Mouse (Mus musculus): Measurements from ENCODE around the gene Atxn7l2. TPM values are rescaled to one million over a fixed set of nuclear protein-coding genes. Genes with fewer than 3 reads are reported as not detected.

Gene Atxn7l2
- polyA plus RNA-seq, 2 experiments: 23.7 to 37.0 TPM

DNA sequence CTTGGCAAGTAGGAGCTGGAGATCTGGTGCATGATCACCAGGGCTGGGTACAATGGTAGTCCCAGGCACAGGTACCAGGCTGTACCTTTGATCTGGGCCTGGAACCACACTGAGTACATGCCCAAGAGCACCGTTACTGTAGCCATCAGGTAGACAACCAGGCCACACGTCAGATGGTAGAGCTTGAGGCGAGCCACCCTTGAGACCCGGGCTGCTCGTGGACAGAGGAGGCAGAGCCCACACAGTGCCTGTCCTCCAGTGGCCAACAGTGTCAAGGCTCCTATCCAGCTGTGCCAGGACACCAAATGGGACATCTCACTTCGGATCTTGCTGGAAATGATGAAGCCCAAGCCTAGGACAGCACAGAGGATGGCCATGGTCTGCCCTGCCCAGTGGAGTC, 11.5 kb downstream of the Atxn7l2 start:
- TF ChIP-seq POLR2A (IDR thresholded peaks at IDR 0.05; ENCODE audit: borderline replicate concordance, extremely low read depth, insufficient read depth, insufficient read length): no peak
- Histone ChIP-seq H3K9ac (ENCODE audit: low read depth, low read length, severe bottlenecking) (no peak overlapping the region), H3K27me3 (ENCODE audit: control insufficient read depth, insufficient read depth, low read length) (no peaks in the 10 kb centered on the region), H3K36me3 (ENCODE audit: control insufficient read depth, insufficient read depth, low read length) (peaks cover 24% of the 10 kb centered on the region), H3K4me2 (replicated peaks; ENCODE audit: low read depth, low read length, severe bottlenecking) (no peak overlapping the region), H3K27ac (replicated peaks; ENCODE audit: low read depth, low read length) (no peak overlapping the region), H3K4me3 (replicated peaks; ENCODE audit: low read length) (no peak overlapping the region), H3K9me3 (ENCODE audit: control insufficient read depth, low read length) (no peaks in the 10 kb centered on the region), H3K4me1 (ENCODE audit: control insufficient read depth, insufficient read depth, low read length) (peaks cover 27% of the 10 kb centered on the region)
- ATAC-seq (ENCODE audit: low FRiP score, low read depth) (no peak), DNase-seq (ENCODE audit: low spot score) (no peak)
- WGBS: 94% methylated on average over 6 of the region's 6 CpGs

DNA sequence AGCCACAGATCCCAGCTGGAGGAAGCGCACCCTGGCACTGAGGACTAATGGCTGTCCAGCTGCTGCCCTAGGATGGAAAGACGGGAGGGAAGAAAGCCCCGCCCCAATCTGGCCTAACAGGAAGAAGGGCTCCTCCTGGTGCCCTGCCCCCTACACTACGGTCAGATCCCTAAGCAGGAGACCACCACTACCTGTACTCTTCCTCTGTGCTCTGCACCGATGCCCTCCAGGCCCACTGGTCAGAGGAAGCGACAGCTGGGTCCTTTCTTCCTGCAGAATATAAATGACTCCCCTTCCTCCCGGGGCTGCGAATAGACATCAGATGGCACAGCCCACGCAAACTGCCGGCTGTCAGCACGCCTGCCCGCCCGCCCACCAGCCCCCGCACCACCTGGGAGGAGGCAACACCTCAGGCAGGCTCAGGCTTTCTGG, 13.7 kb downstream of the Atxn7l2 start:
- H3K27ac ChIP-seq (replicated peaks; ENCODE audit: low read depth, low read length): no peak overlapping the region
- H3K4me3 ChIP-seq (replicated peaks; ENCODE audit: low read length): no peak overlapping the region
- H3K27me3 ChIP-seq (ENCODE audit: control insufficient read depth, insufficient read depth, low read length): no peaks in the 10 kb centered on the region
- 0 out of 2 replicates have a peak overlapping the region, but pooled peaks have one; percentile 10 for H3K4me2 ChIP-seq (replicated peaks; ENCODE audit: low read depth, low read length, severe bottlenecking)
- peak overlapping the region; percentile 22; the same call in 1 of the 2 replicates for H3K9ac ChIP-seq (ENCODE audit: low read depth, low read length, severe bottlenecking)
- DNase-seq (ENCODE audit: low spot score) (no peak), ATAC-seq (ENCODE audit: low FRiP score, low read depth) (0 out of 2 replicates have a peak, but pooled peaks have one; percentile 27)
- no peaks in the 10 kb centered on the region for H3K9me3 ChIP-seq (ENCODE audit: control insufficient read depth, low read length)
- peaks cover 4% of the 10 kb centered on the region; the same call in 1 of the 2 replicates for H3K36me3 ChIP-seq (ENCODE audit: control insufficient read depth, insufficient read depth, low read length)
- peaks cover 24% of the 10 kb centered on the region for H3K4me1 ChIP-seq (ENCODE audit: control insufficient read depth, insufficient read depth, low read length)
- no peak for TF ChIP-seq POLR2A (IDR thresholded peaks at IDR 0.05; ENCODE audit: borderline replicate concordance, extremely low read depth, insufficient read depth, insufficient read length)
- 12% methylated on average over 12 of the region's 14 CpGs for WGBS

- Histone ChIP-seq H3K9ac (ENCODE audit: low read depth, low read length, severe bottlenecking) (no peak overlapping the region), H3K4me1 (ENCODE audit: control insufficient read depth, insufficient read depth, low read length) (peaks cover 20% of the 10 kb centered on the region), H3K36me3 (ENCODE audit: control insufficient read depth, insufficient read depth, low read length) (no peaks in the 10 kb centered on the region), H3K27ac (replicated peaks; ENCODE audit: low read depth, low read length) (no peak overlapping the region), H3K9me3 (ENCODE audit: control insufficient read depth, low read length) (no peaks in the 10 kb centered on the region), H3K4me3 (replicated peaks; ENCODE audit: low read length) (no peak overlapping the region), H3K27me3 (ENCODE audit: control insufficient read depth, insufficient read depth, low read length) (no peaks in the 10 kb centered on the region), H3K4me2 (replicated peaks; ENCODE audit: low read depth, low read length, severe bottlenecking) (no peak overlapping the region)
- TF ChIP-seq POLR2A (IDR thresholded peaks at IDR 0.05; ENCODE audit: borderline replicate concordance, extremely low read depth, insufficient read depth, insufficient read length): no peak
- WGBS: 63% methylated on average over 7 of the region's 7 CpGs
- DNase-seq (ENCODE audit: low spot score) (no peak), ATAC-seq (ENCODE audit: low FRiP score, low read depth) (no peak)
These were observed 14.7 kb downstream of the Atxn7l2 start for GRCm38 (mm10) chr3:108195941-108196590.

DNA sequence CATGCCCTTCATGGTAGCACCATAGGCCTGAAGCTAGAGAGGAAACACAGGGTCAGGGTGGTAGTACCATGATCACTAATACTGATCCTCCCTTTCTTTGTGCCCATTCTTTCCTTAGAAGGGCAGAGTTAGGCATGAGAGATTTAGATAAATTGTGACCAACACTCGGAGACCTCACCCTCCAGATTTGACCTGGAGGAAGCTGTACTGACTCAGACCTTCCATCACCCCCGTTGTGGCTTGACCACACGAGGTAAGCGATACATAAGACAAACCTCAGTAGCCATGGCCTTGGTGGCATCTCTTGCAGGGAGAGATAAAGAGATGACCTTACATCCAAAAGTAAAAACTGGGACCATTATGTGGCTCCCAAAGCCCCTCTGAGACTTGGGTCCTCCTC, 15.4 kb downstream of the Atxn7l2 start:
- Histone ChIP-seq H3K9me3 (ENCODE audit: control insufficient read depth, low read length) (no peaks in the 10 kb centered on the region), H3K4me3 (replicated peaks; ENCODE audit: low read length) (no peak overlapping the region), H3K27me3 (ENCODE audit: control insufficient read depth, insufficient read depth, low read length) (no peaks in the 10 kb centered on the region), H3K27ac (replicated peaks; ENCODE audit: low read depth, low read length) (no peak overlapping the region), H3K9ac (ENCODE audit: low read depth, low read length, severe bottlenecking) (no peak overlapping the region), H3K36me3 (ENCODE audit: control insufficient read depth, insufficient read depth, low read length) (no peaks in the 10 kb centered on the region), H3K4me2 (replicated peaks; ENCODE audit: low read depth, low read length, severe bottlenecking) (no peak overlapping the region), H3K4me1 (ENCODE audit: control insufficient read depth, insufficient read depth, low read length) (peaks cover 16% of the 10 kb centered on the region)
- no peak for TF ChIP-seq POLR2A (IDR thresholded peaks at IDR 0.05; ENCODE audit: borderline replicate concordance, extremely low read depth, insufficient read depth, insufficient read length)
- ATAC-seq (ENCODE audit: low FRiP score, low read depth) (no peak), DNase-seq (ENCODE audit: low spot score) (no peak)
- WGBS: 78% methylated on average over 4 of the region's 4 CpGs

DNA sequence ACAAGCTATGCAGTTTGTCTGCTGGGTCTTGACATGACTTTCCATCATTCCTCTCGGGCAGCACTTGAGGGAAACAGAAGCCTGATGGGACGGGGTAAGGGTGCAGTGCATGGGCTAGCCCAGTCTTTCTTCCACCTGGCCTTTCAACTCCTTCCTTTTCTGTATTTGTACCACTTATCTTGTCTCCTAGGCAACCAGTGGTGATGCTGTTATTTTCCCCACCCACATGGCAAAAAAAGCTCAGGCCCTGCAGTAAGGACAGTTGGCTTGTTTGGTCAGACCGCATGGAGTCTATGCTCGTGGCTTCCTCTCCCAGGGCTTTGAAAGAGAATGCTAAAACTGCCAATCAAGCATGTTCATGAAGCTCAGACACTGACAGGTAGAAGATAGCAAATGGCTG, 17.0 kb downstream of the Atxn7l2 start:
- Histone ChIP-seq H3K36me3 (ENCODE audit: control insufficient read depth, insufficient read depth, low read length) (no peaks in the 10 kb centered on the region), H3K4me3 (replicated peaks; ENCODE audit: low read length) (no peak overlapping the region), H3K9ac (ENCODE audit: low read depth, low read length, severe bottlenecking) (no peak overlapping the region), H3K4me1 (ENCODE audit: control insufficient read depth, insufficient read depth, low read length) (peaks cover 14% of the 10 kb centered on the region), H3K9me3 (ENCODE audit: control insufficient read depth, low read length) (no peaks in the 10 kb centered on the region), H3K4me2 (replicated peaks; ENCODE audit: low read depth, low read length, severe bottlenecking) (no peak overlapping the region), H3K27ac (replicated peaks; ENCODE audit: low read depth, low read length) (no peak overlapping the region), H3K27me3 (ENCODE audit: control insufficient read depth, insufficient read depth, low read length) (no peaks in the 10 kb centered on the region)
- no peak for ATAC-seq (ENCODE audit: low FRiP score, low read depth)
- WGBS: 66% methylated on average over 4 of the region's 4 CpGs
- TF ChIP-seq POLR2A (IDR thresholded peaks at IDR 0.05; ENCODE audit: borderline replicate concordance, extremely low read depth, insufficient read depth, insufficient read length): no peak
- no peak for DNase-seq (ENCODE audit: low spot score)
